Mouse (Mus musculus): Measurements from ENCODE around the gene Nol9.

DNA sequence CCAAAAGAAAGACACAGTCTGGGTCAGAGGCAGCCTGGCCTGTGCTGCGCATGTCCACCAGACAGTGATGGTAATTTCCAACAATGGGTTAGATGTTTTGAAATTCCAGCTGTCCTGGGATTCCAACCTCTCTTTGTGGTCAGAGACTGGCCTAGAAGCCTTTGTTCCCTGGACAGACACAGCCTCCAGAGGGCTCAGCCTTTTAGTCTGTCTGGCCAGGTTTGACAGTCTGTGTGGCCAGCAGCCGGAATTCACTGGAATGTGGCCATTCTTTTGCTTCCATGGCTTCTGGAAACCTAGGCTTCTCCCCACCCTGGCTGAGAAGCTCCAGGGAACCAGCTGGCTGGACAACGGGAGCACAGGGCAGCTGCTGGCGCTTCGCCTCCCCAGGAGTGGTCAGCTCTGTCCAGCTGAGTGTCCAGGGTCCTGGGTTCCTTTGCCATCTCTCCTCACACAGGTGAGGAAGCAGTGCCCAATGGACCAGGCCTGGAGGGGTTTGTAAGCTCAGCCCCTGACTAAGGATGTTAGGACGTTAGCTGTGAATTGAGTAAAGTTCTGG lies 29.1 kb downstream of the Nol9 start:
- TF ChIP-seq CTCF (IDR thresholded peaks at IDR 0.05; ENCODE audit: borderline replicate concordance, insufficient read depth, low read length) = no peak
- no peak for TF ChIP-seq POLR2A (IDR thresholded peaks at IDR 0.05; ENCODE audit: low read depth, low read length)

Measured in embryonic fibroblast, embryonic 13.5 days (primary cell).